Mouse (Mus musculus) embryonic fibroblast, embryonic 13.5 days (primary cell): ENCODE results near the gene Elovl6.

Experiments used
- CTCF ChIP-seq: IDR thresholded peaks from 2 replicates; pipeline ENCODE4 v1.5.1; 2011; ENCODE audit warnings: mild to moderate bottlenecking, control low read depth, low read length, moderate library complexity, borderline replicate concordance; ENCODE audit not compliant: insufficient read depth
- POLR2A ChIP-seq: IDR thresholded peaks from 2 replicates; pipeline ENCODE4 v1.6.1; 2011; ENCODE audit warnings: low read depth, mild to moderate bottlenecking, control low read depth, low read length, moderate library complexity

DNA sequence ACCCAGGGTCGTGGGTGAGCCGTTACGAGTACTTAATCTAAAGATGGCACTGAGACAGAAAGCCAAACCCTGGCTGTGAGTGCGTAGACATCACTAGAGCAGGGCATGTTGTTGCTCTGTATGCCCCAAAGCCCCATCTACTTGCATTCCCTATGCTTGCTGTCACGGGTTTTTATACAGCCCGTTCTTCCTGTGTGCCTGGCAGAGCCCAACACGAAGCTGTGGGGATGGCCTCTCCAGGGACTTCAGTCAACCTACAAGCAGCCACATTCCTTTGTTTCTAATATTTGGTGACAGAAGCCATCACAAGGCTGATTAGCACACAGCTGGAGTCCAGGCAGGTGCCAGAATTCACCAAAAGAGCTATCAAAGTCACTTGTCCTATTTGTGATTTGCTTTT lies 73.3 kb downstream of the Elovl6 start:
- TF ChIP-seq CTCF: no peak
- TF ChIP-seq POLR2A: no peak
